Mouse (Mus musculus) lung, adult 2 months (tissue): ENCODE data around the gene Ankrd55. TPM values are rescaled to one million over a fixed set of nuclear protein-coding genes. Genes with fewer than 3 reads are reported as not detected.

Experiments used
- DNase-seq: peaks from one replicate; pipeline ENCODE4 v3.0.0; 2022
- H3K4me1 ChIP-seq: fragments of 200-500 bp; 2 replicates; pipeline ENCODE4 v1.6.1; 2011; ENCODE audit warnings: low read length; ENCODE audit not compliant: control insufficient read depth, insufficient read depth
- H3K4me3 ChIP-seq: fragments of 200-500 bp; replicated peaks from 2 replicates; pipeline ENCODE3; 2011; ENCODE audit warnings: low read depth, mild to moderate bottlenecking, control low read depth, low read length; ENCODE audit errors: extremely low read depth
- CTCF ChIP-seq: fragments of 200-500 bp; IDR thresholded peaks from 2 replicates; pipeline ENCODE4 v1.5.1; 2011; ENCODE audit warnings: mild to moderate bottlenecking, low read length, control low read depth; ENCODE audit not compliant: insufficient read depth
- POLR2A ChIP-seq: fragments of 200-500 bp; IDR thresholded peaks from 2 replicates; pipeline ENCODE4 v1.6.1; 2011; ENCODE audit warnings: low read depth, mild to moderate bottlenecking, control low read depth, low read length, borderline replicate concordance; ENCODE audit errors: extremely low read depth
- WGBS: fragments of 180-500 bp; shearing (Covaris S2); methylation state at CpG from one replicate; pipeline ENCODE4 v1.1.7; 2018; 5-methylcytosine and 5-hydroxymethylcytosine counted together
- polyA plus RNA-seq: library from polyadenylated mRNA; depleted of rRNA; stranded (reverse); fragments of >200 nt; gene quantifications from 2 replicates; pipeline ENCODE4 v1.2.3, GENCODE M21; 2012

The Ankrd55 gene
- polyA plus RNA-seq, 1 experiment: 0.15 TPM

GRCm38 (mm10) chr13:112405184-112405583, 116.9 kb downstream of the Ankrd55 start:
- no peak for DNase-seq
- TF ChIP-seq POLR2A: no peak
- TF ChIP-seq CTCF: no peak
- whole genome bisulfite sequencing: 16% methylated on average over 1 of the region's 1 CpGs
- no peak overlapping the region for H3K4me3 ChIP-seq
- H3K4me1 ChIP-seq: peaks cover 7% of the 10 kb centered on the region

GRCm38 (mm10) chr13:112406618-112407017, 118.4 kb downstream of the Ankrd55 start:
- peaks cover 7% of the 10 kb centered on the region for H3K4me1 ChIP-seq
- no peak for TF ChIP-seq POLR2A
- no peak for DNase-seq
- no peak overlapping the region for H3K4me3 ChIP-seq
- 60% methylated on average over 2 of the region's 2 CpGs for WGBS

- Histone ChIP-seq H3K4me3 (no peak overlapping the region), H3K4me1 (peaks cover 7% of the 10 kb centered on the region)
- TF ChIP-seq CTCF (no peak), POLR2A (no peak)
- WGBS: 81% methylated on average over 3 of the region's 3 CpGs
- no peak for DNase-seq
These were observed 119.0 kb downstream of the Ankrd55 start for GRCm38 (mm10) chr13:112407181-112407700.

- 80% methylated on average over 9 of the region's 9 CpGs for WGBS
- peaks cover 7% of the 10 kb centered on the region for H3K4me1 ChIP-seq
- TF ChIP-seq POLR2A (no peak), CTCF (no peak)
These were observed 119.7 kb downstream of the Ankrd55 start for GRCm38 (mm10) chr13:112407776-112408490.

DNA sequence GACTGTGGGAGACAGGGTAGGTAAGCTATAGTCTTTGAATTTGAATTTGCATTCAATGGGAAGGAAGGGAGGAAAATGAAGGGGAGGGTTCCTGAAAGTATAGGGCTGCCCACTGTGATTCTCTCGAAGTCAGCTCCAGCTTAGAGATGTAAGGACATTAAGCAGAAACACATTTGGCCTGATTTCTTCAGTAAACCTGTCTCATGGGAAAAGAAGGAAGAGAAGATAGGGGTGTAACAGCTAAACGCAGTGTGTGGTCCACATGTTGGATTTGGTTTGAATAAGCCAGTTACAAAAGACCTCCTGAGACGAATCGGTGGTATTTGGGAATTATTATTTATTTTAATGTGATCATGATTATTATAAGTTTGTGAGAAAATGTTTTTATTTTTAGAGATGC, 120.5 kb downstream of the Ankrd55 start:
- DNase-seq: no peak
- WGBS: 89% methylated on average over 4 of the region's 4 CpGs
- no peak overlapping the region for H3K4me3 ChIP-seq
- H3K4me1 ChIP-seq: peaks cover 7% of the 10 kb centered on the region
- TF ChIP-seq POLR2A (no peak), CTCF (no peak)

More at GRCm38 (mm10) chr13:112407776-112408490, 119.7 kb downstream of the Ankrd55 start:
- no peak overlapping the region for H3K4me3 ChIP-seq
- no peak for DNase-seq

DNA sequence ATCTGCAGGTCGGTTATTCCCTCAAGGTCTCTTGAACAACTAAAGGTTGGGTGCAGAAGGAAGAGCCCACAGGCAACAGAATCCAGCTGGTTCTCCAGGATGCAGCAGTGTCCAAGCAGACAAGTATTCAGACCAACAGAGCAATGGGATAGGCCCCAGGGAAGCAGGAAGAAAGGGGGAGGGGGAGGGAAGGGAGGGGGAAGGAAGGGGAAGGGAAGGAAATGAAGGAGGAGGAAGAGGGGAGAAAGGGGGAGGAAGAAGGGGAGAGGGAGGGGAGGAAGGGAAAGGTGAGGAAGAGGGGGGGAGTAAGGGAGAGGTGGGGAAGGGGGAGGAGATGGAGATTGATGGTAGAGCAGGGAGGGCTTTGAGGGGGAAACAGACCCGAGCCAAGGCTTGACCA, 121.1 kb downstream of the Ankrd55 start:
- no peak for DNase-seq
- Histone ChIP-seq H3K4me3 (no peak overlapping the region), H3K4me1 (peaks cover 5% of the 10 kb centered on the region)
- TF ChIP-seq CTCF: no peak
- no peak for TF ChIP-seq POLR2A
- 79% methylated on average over 2 of the region's 2 CpGs for WGBS

GRCm38 (mm10) chr13:112409851-112410250, 121.6 kb downstream of the Ankrd55 start:
- no peak for TF ChIP-seq CTCF
- TF ChIP-seq POLR2A: no peak
- Histone ChIP-seq H3K4me3 (no peak overlapping the region), H3K4me1 (peaks cover 3% of the 10 kb centered on the region)
- DNase-seq: no peak
- 66% methylated on average over 1 of the region's 1 CpGs for WGBS

DNA sequence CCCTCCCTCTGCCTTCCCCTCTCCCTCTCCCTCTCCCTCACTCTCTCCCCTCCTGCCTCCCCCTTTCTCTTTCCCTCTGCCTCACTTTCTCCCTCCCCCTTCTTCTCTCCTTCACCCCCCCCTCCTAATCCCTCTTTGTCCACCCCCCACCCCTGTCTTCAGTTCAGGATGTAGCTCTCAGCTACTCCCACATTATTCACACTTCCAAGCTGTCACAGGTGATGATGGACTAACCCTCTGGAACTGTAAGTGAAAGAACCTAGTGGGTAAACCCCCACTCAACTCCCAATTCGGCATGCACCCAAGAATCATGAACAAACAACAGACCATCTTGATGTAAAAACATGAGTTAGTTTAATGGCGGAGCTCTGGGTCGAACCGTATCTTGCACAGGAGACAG, 122.2 kb downstream of the Ankrd55 start:
- H3K4me1 ChIP-seq: peaks cover 2% of the 10 kb centered on the region
- WGBS: 88% methylated on average over 4 of the region's 4 CpGs
- H3K4me3 ChIP-seq: no peak overlapping the region
- no peak for DNase-seq
- TF ChIP-seq POLR2A (no peak), CTCF (no peak)

DNA sequence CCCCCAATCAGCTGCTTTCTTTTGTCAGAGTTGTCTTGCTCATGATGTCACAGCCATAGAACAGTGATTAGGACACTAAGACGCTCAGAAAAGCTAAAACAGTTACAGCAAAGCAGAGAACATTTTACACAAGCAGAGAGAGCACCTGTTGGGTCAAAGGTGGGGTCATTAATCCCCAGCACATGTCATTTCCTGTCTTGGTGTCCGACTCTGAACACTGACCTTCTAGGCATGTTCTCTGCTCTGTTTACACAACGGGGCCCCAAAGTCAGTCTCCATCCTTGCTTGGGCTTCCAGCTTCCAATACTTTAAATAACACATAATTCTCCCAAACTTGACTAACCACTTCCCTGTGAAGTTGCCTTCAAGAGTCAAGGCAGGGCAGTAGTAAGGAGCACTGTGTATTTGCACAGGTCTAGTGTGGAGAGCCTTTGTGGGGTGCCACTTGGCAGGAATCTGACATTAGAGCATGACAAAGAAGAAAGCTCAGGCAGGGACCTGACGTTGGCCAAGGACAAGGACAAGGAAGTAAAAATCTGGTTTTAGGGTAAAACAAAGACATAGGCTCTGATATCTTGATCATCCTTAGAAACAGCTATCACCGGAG, 123.1 kb downstream of the Ankrd55 start:
- DNase-seq: peak; percentile 40
- no peak overlapping the region for H3K4me3 ChIP-seq
- H3K4me1 ChIP-seq: no peaks in the 10 kb centered on the region
- no peak for TF ChIP-seq CTCF
- TF ChIP-seq POLR2A: no peak
- 45% methylated on average over 5 of the region's 5 CpGs for WGBS

DNA sequence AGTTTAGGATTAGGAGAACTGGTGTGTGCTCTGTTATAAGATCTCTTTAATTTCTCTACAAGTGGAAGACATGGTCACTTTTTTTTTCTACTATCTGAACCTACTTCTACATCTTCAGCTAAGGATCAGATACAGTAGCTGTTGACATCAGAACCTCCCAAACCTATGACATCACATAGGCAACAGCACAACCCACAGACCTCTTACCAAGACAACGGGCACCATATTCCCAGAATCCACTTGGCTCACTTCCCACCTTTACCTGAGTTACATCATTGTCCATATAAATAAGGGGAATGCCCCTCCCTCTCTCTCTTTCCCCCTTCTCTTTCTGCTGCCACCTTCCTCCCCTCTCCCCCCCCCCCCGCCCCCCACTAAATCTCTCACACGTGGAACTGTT, 124.0 kb downstream of the Ankrd55 start:
- Histone ChIP-seq H3K4me1 (no peaks in the 10 kb centered on the region), H3K4me3 (no peak overlapping the region)
- no peak for DNase-seq
- WGBS: 62% methylated on average over 2 of the region's 3 CpGs
- TF ChIP-seq CTCF (no peak), POLR2A (no peak)

GRCm38 (mm10) chr13:112412824-112413223, 124.6 kb downstream of the Ankrd55 start:
- H3K4me3 ChIP-seq: no peak overlapping the region
- 85% methylated on average over 5 of the region's 5 CpGs for WGBS
- H3K4me1 ChIP-seq: no peaks in the 10 kb centered on the region
- no peak for DNase-seq
- TF ChIP-seq POLR2A (no peak), CTCF (no peak)
